Mouse (Mus musculus) cerebellum, adult 9-10 months (tissue): ENCODE data around the gene Zfp37.
"Not testable (repeated sequence)": the region's sequence is repeated elsewhere in the genome, so short reads cannot be mapped to it uniquely, and the experiment has no call there.

Experiments used
- DNase-seq: peaks from one replicate; pipeline ENCODE4 v3.0.0; 2022

Gene Zfp37

GRCm38 (mm10) chr4:62208696-62209380, 22.0 kb downstream of the Zfp37 start:
- no peak for DNase-seq

GRCm38 (mm10) chr4:62207851-62208695, 22.8 kb downstream of the Zfp37 start:
- peak; percentile 86 for DNase-seq

- DNase-seq: no peak
Observed at GRCm38 (mm10) chr4:62199923-62200529, 30.8 kb downstream of the Zfp37 start.

- DNase-seq: no peak
Observed at GRCm38 (mm10) chr4:62188778-62189177, 42.1 kb downstream of the Zfp37 start.

GRCm38 (mm10) chr4:62177282-62177681, 53.6 kb downstream of the Zfp37 start:
- DNase-seq: no peak

GRCm38 (mm10) chr4:62174471-62174870, 56.4 kb downstream of the Zfp37 start:
- DNase-seq: no peak

GRCm38 (mm10) chr4:62167636-62168035, 63.2 kb downstream of the Zfp37 start:
- DNase-seq: not testable (repeated sequence)

- DNase-seq: no peak
Observed at GRCm38 (mm10) chr4:62158401-62158800, 72.4 kb downstream of the Zfp37 start.

- DNase-seq: no peak
Observed at GRCm38 (mm10) chr4:62150811-62151210, 80.0 kb downstream of the Zfp37 start, which contains the start of gene Mup21. TSS of gene Mup21 (minus strand) at chr4:62150863.
